Mouse (Mus musculus): ENCODE results near the gene Entr1. TPM values are rescaled to one million over a fixed set of nuclear protein-coding genes. Genes with fewer than 3 reads are reported as not detected.

The Entr1 gene
- total RNA-seq, 1 experiment: 87.8 TPM

- no peak overlapping the region for H3K27ac ChIP-seq (ENCODE audit: insufficient read depth, low read depth, low read length, poor library complexity, severe bottlenecking)
- H3K4me1 ChIP-seq (ENCODE audit: control insufficient read depth in 2 of 2, insufficient read depth in 2 of 2, low read length in 2 of 2, poor library complexity in 1 of 2): peaks cover 5 to 17% of the 10 kb centered on the region in 2 experiments; a peak in 3 of 4 replicates
- H3K9me3 ChIP-seq (ENCODE audit: control insufficient read depth, insufficient read depth, low read depth, low read length): no peaks in the 10 kb centered on the region
- TF ChIP-seq CHD2 (IDR thresholded peaks at IDR 0.05; ENCODE audit: low read depth, low read length): no peak
- TF ChIP-seq ZNF384 (IDR thresholded peaks at IDR 0.05; ENCODE audit: low read depth, low read length): no peak
- TF ChIP-seq ZC3H11A (IDR thresholded peaks at IDR 0.05; ENCODE audit: borderline replicate concordance, low read depth, low read length): no peak
- TF ChIP-seq MAFK (IDR thresholded peaks at IDR 0.05; ENCODE audit: insufficient read depth, low read depth, low read length): no peak
- TF ChIP-seq HCFC1 (IDR thresholded peaks at IDR 0.05; ENCODE audit: borderline replicate concordance, insufficient read depth, low read length): no peak
- in situ Hi-C loops (cut with MboI; ENCODE audit: low sequenced_read_pairs in 2 of 2, unreplicated experiment in 2 of 2): no loop called here
- DNase-seq (ENCODE audit: low read depth, low spot score): no peak
- H3K4me3 ChIP-seq (ENCODE audit: insufficient read depth in 1 of 2, low read depth in 1 of 2, low read length in 2 of 2, poor library complexity in 1 of 2, severe bottlenecking in 1 of 2): no peak overlapping the region
- H3K36me3 ChIP-seq (ENCODE audit: control insufficient read depth, insufficient read depth, low read length, poor library complexity, severe bottlenecking): no peaks in the 10 kb centered on the region
- H3K9ac ChIP-seq (ENCODE audit: insufficient read depth, low read depth, low read length, poor library complexity, severe bottlenecking): no peak overlapping the region
Measured at GRCm38 (mm10) chr2:26342044-26342443, 47.1 kb downstream of the Entr1 start.

GRCm38 (mm10) chr2:26341510-26341981 is 47.6 kb downstream of the Entr1 start:
- no peak overlapping the region for H3K9ac ChIP-seq (ENCODE audit: insufficient read depth, low read depth, low read length, poor library complexity, severe bottlenecking)
- in situ Hi-C loops (cut with MboI; ENCODE audit: low sequenced_read_pairs in 2 of 2, unreplicated experiment in 2 of 2): no loop called here

GRCm38 (mm10) chr2:26339204-26339551 is 49.9 kb downstream of the Entr1 start:
- TF ChIP-seq ZC3H11A (IDR thresholded peaks at IDR 0.05; ENCODE audit: borderline replicate concordance, low read depth, low read length) (no peak), MAFK (IDR thresholded peaks at IDR 0.05; ENCODE audit: insufficient read depth, low read depth, low read length) (no peak), HCFC1 (IDR thresholded peaks at IDR 0.05; ENCODE audit: borderline replicate concordance, insufficient read depth, low read length) (no peak), CHD2 (IDR thresholded peaks at IDR 0.05; ENCODE audit: low read depth, low read length) (no peak), ZNF384 (IDR thresholded peaks at IDR 0.05; ENCODE audit: low read depth, low read length) (no peak)
- in situ Hi-C loops (cut with MboI; ENCODE audit: low sequenced_read_pairs in 2 of 2, unreplicated experiment in 2 of 2): no loop called here
- Histone ChIP-seq H3K4me1 (ENCODE audit: control insufficient read depth in 2 of 2, insufficient read depth in 2 of 2, low read length in 2 of 2, poor library complexity in 1 of 2) (peaks cover 5 to 17% of the 10 kb centered on the region in 2 experiments; a peak in 3 of 4 replicates), H3K4me3 (ENCODE audit: insufficient read depth in 1 of 2, low read depth in 1 of 2, low read length in 2 of 2, poor library complexity in 1 of 2, severe bottlenecking in 1 of 2) (no peak overlapping the region), H3K9me3 (ENCODE audit: control insufficient read depth, insufficient read depth, low read depth, low read length) (no peaks in the 10 kb centered on the region), H3K9ac (ENCODE audit: insufficient read depth, low read depth, low read length, poor library complexity, severe bottlenecking) (no peak overlapping the region), H3K27ac (ENCODE audit: insufficient read depth, low read depth, low read length, poor library complexity, severe bottlenecking) (no peak overlapping the region), H3K36me3 (ENCODE audit: control insufficient read depth, insufficient read depth, low read length, poor library complexity, severe bottlenecking) (no peaks in the 10 kb centered on the region)
- DNase-seq (ENCODE audit: low read depth, low spot score): no peak

More at GRCm38 (mm10) chr2:26341510-26341981, 47.6 kb downstream of the Entr1 start:
- TF ChIP-seq ZC3H11A (IDR thresholded peaks at IDR 0.05; ENCODE audit: borderline replicate concordance, low read depth, low read length) (no peak), ZNF384 (IDR thresholded peaks at IDR 0.05; ENCODE audit: low read depth, low read length) (no peak), MAFK (IDR thresholded peaks at IDR 0.05; ENCODE audit: insufficient read depth, low read depth, low read length) (no peak), HCFC1 (IDR thresholded peaks at IDR 0.05; ENCODE audit: borderline replicate concordance, insufficient read depth, low read length) (no peak), CHD2 (IDR thresholded peaks at IDR 0.05; ENCODE audit: low read depth, low read length) (no peak)
- Histone ChIP-seq H3K4me3 (ENCODE audit: insufficient read depth in 1 of 2, low read depth in 1 of 2, low read length in 2 of 2, poor library complexity in 1 of 2, severe bottlenecking in 1 of 2) (no peak overlapping the region), H3K9me3 (ENCODE audit: control insufficient read depth, insufficient read depth, low read depth, low read length) (no peaks in the 10 kb centered on the region), H3K27ac (ENCODE audit: insufficient read depth, low read depth, low read length, poor library complexity, severe bottlenecking) (no peak overlapping the region), H3K36me3 (ENCODE audit: control insufficient read depth, insufficient read depth, low read length, poor library complexity, severe bottlenecking) (no peaks in the 10 kb centered on the region), H3K4me1 (ENCODE audit: control insufficient read depth in 2 of 2, insufficient read depth in 2 of 2, low read length in 2 of 2, poor library complexity in 1 of 2) (peaks cover 5 to 17% of the 10 kb centered on the region in 2 experiments; a peak in 3 of 4 replicates)
- no peak for DNase-seq (ENCODE audit: low read depth, low spot score)

GRCm38 (mm10) chr2:26338302-26339203 is 50.6 kb downstream of the Entr1 start:
- Histone ChIP-seq H3K4me1 (ENCODE audit: control insufficient read depth in 2 of 2, insufficient read depth in 2 of 2, low read length in 2 of 2, poor library complexity in 1 of 2) (peaks cover 5 to 17% of the 10 kb centered on the region in 2 experiments; a peak in 3 of 4 replicates), H3K4me3 (ENCODE audit: insufficient read depth in 1 of 2, low read depth in 1 of 2, low read length in 2 of 2, poor library complexity in 1 of 2, severe bottlenecking in 1 of 2) (no peak overlapping the region), H3K9me3 (ENCODE audit: control insufficient read depth, insufficient read depth, low read depth, low read length) (no peaks in the 10 kb centered on the region), H3K27ac (ENCODE audit: insufficient read depth, low read depth, low read length, poor library complexity, severe bottlenecking) (no peak overlapping the region), H3K9ac (ENCODE audit: insufficient read depth, low read depth, low read length, poor library complexity, severe bottlenecking) (no peak overlapping the region), H3K36me3 (ENCODE audit: control insufficient read depth, insufficient read depth, low read length, poor library complexity, severe bottlenecking) (no peaks in the 10 kb centered on the region)
- no peak for TF ChIP-seq CHD2 (IDR thresholded peaks at IDR 0.05; ENCODE audit: low read depth, low read length)
- no peak for TF ChIP-seq ZNF384 (IDR thresholded peaks at IDR 0.05; ENCODE audit: low read depth, low read length)
- TF ChIP-seq HCFC1 (IDR thresholded peaks at IDR 0.05; ENCODE audit: borderline replicate concordance, insufficient read depth, low read length): no peak
- no peak for TF ChIP-seq MAFK (IDR thresholded peaks at IDR 0.05; ENCODE audit: insufficient read depth, low read depth, low read length)
- no peak for TF ChIP-seq ZC3H11A (IDR thresholded peaks at IDR 0.05; ENCODE audit: borderline replicate concordance, low read depth, low read length)
- in situ Hi-C loops (cut with MboI; ENCODE audit: low sequenced_read_pairs in 2 of 2, unreplicated experiment in 2 of 2): no loop called here
- DNase-seq (ENCODE audit: low read depth, low spot score): no peak

Other genes with a start within 250 kb of the Entr1 start
- gene Lhx3, start 181.0 kb downstream of the Entr1 start, total RNA-seq (2012; rRNA removed): 0.13 TPM in 1 of 2 replicates, not detected in the other
- gene Qsox2, start 151.8 kb downstream of the Entr1 start, total RNA-seq (2012; rRNA removed): 32.0 and 59.7 TPM in 2 replicates
- 0.18 and 0.90 TPM in 2 replicates for gene Ccdc187, start 94.8 kb downstream of the Entr1 start, total RNA-seq (2012; rRNA removed)
- gene Gpsm1, start 73.8 kb downstream of the Entr1 start, total RNA-seq (2012; rRNA removed): 9.4 and 13.9 TPM in 2 replicates
- gene Dnlz, start 37.2 kb downstream of the Entr1 start, total RNA-seq (2012; rRNA removed): 6.8 and 8.0 TPM in 2 replicates
- gene Card9, start 28.4 kb downstream of the Entr1 start, total RNA-seq (2012; rRNA removed): 0.76 and 1.6 TPM in 2 replicates
- 79.2 and 128 TPM in 2 replicates for gene Snapc4, start 8.7 kb downstream of the Entr1 start, total RNA-seq (2012; rRNA removed)
- 133 and 149 TPM in 2 replicates for gene Pmpca, start within 50 bp of the Entr1 start, total RNA-seq (2012; rRNA removed)
- 10.4 and 13.6 TPM in 2 replicates for gene Inpp5e, start 19.9 kb upstream of the Entr1 start, total RNA-seq (2012; rRNA removed)
- gene Sec16a, start 55.9 kb upstream of the Entr1 start, total RNA-seq (2012; rRNA removed): 47.3 and 62.5 TPM in 2 replicates
- 34.9 and 77.8 TPM in 2 replicates for gene Notch1, start 127.3 kb upstream of the Entr1 start, total RNA-seq (2012; rRNA removed)
- 104 and 156 TPM in 2 replicates for gene Egfl7, start 190.7 kb upstream of the Entr1 start, total RNA-seq (2012; rRNA removed)
- not detected in 2 replicates for gene Gm20532, start 197.3 kb upstream of the Entr1 start, total RNA-seq (2012; rRNA removed)
- gene Agpat2, start 215.1 kb upstream of the Entr1 start, total RNA-seq (2012; rRNA removed): 60.4 and 88.2 TPM in 2 replicates
- gene Fam69b, start 239.1 kb upstream of the Entr1 start, total RNA-seq (2012; rRNA removed): 24.6 and 46.6 TPM in 2 replicates

All from ES-E14 (cell line).